Mouse (Mus musculus) intestine, embryonic 14.5 days (tissue): Measurements from ENCODE around the gene Atp5d. TPM values are rescaled to one million over a fixed set of nuclear protein-coding genes. Genes with fewer than 3 reads are reported as not detected.
A peak's percentile ranks its signal among the peaks of the same experiment; 100 is the strongest.

Experiments used
- ATAC-seq: fragments of 200-750 bp; cut with Nextera tagmentation; replicated peaks from 2 replicates; pipeline ENCODE4 v1.8.0; 2017; ENCODE audit warnings: low read depth, moderate number of reproducible peaks, moderate TSS enrichment, moderate library complexity; ENCODE audit not compliant: low FRiP score, low TSS enrichment
- DNase-seq: peaks from one replicate; pipeline ENCODE4 v3.0.0-alpha.2; 2018; ENCODE audit warnings: low spot score
- H3K27ac ChIP-seq: fragments of 300-500 bp; sonication (generic); 2 replicates; pipeline ENCODE4 v1.5.1; 2014; ENCODE audit warnings: low read depth, mild to moderate bottlenecking, control low read depth
- H3K27me3 ChIP-seq: fragments of 300-500 bp; sonication (generic); replicated peaks from 2 replicates; pipeline ENCODE4 v1.6.1; 2014; ENCODE audit warnings: low read length, control low read depth; ENCODE audit not compliant: control insufficient read depth, insufficient read depth
- H3K36me3 ChIP-seq: fragments of 300-500 bp; sonication (generic); 2 replicates; pipeline ENCODE4 v1.6.1; 2014; ENCODE audit warnings: low read length, control low read depth; ENCODE audit not compliant: control insufficient read depth, insufficient read depth
- H3K4me1 ChIP-seq: fragments of 300-500 bp; sonication (generic); replicated peaks from 2 replicates; pipeline ENCODE4 v1.6.1; 2014; ENCODE audit warnings: low read length, control low read depth, mixed read lengths; ENCODE audit not compliant: control insufficient read depth, insufficient read depth
- H3K4me2 ChIP-seq: fragments of 300-500 bp; sonication (generic); 2 replicates; pipeline ENCODE4 v1.6.1; 2014; ENCODE audit warnings: low read length
- H3K4me3 ChIP-seq: fragments of 300-500 bp; sonication (generic); 2 replicates; pipeline ENCODE4 v1.5.1; 2014; ENCODE audit warnings: low read depth, low read length, control low read depth, mixed read lengths
- H3K9ac ChIP-seq: fragments of 300-500 bp; sonication (generic); 2 replicates; pipeline ENCODE4 v1.6.1; 2014; ENCODE audit warnings: mild to moderate bottlenecking, low read length
- H3K9me3 ChIP-seq: fragments of 300-500 bp; sonication (generic); 2 replicates; pipeline ENCODE4 v1.6.1; 2016; ENCODE audit warnings: low read length, control low read depth; ENCODE audit not compliant: control insufficient read depth
- WGBS: fragments of 180-500 bp; shearing (Covaris S2); extraction: QIAGEN DNeasy Blood & Tissue Kit; methylation state at CpG from one replicate; pipeline ENCODE4 v1.1.7; 2014; 5-methylcytosine and 5-hydroxymethylcytosine counted together
- polyA plus RNA-seq: library from polyadenylated mRNA; unstranded; fragments of >200 nt; fragmentation: Nextera tagmentation; extraction: Ambion mirVana; gene quantifications from 2 replicates; pipeline ENCODE4 v1.2.1, GENCODE M21; 2014

The Atp5d gene
- polyA plus RNA-seq, 1 experiment from 2014 or later: 627 TPM

DNA sequence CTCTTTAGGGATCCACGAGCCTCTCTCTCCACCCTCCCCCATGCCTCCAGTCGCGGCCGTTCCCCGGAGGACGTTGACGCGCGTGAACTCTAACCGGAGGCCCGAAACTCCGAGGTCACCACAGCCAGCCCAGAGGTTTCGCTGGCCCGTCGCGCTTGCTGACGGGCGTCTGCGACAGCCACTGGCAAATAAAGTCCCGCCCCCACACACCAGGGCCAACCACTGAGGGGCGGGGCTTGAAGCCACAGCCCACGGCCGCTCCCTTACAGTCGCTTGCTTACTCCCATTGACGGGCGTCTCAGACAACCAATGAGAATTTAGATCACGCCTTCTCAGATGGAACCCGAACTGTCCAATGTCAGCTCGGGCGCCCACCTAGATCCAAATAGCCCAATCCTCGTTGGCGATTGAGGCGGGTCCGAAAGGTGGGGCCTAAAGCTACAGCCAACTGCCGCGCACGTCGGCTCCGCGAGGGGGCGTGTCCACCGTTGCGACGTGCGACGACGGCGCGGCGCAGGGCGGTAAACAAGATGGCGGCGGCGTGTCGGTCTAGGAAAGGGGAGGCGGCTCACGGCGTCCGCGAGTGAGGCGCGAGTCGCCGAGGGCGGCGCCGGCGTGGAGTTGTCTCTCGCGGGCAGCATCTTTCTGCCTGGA is 23.0 kb upstream of the Atp5d start, which contains the start of gene Stk11:
TSS of gene Stk11 (plus strand) at position 514 of the 654 bp plus-strand sequence.
- no peaks in the 10 kb centered on the region for H3K27me3 ChIP-seq
- under 1% methylated on average over 70 of the region's 70 CpGs for WGBS
- ATAC-seq (peak; percentile 97), DNase-seq (peak; percentile 97)
- H3K4me2 ChIP-seq: peak within 1 kb of the TSS; percentile 70
- H3K36me3 ChIP-seq: peaks cover 14% of the 10 kb centered on the region
- H3K4me1 ChIP-seq: peaks cover 21% of the 10 kb centered on the region
- peak within 1 kb of the TSS; percentile 95 for H3K4me3 ChIP-seq
- peak within 1 kb of the TSS; percentile 84 for H3K9ac ChIP-seq
- H3K9me3 ChIP-seq: no peaks in the 10 kb centered on the region
- H3K27ac ChIP-seq: peak within 1 kb of the TSS; percentile 85

DNA sequence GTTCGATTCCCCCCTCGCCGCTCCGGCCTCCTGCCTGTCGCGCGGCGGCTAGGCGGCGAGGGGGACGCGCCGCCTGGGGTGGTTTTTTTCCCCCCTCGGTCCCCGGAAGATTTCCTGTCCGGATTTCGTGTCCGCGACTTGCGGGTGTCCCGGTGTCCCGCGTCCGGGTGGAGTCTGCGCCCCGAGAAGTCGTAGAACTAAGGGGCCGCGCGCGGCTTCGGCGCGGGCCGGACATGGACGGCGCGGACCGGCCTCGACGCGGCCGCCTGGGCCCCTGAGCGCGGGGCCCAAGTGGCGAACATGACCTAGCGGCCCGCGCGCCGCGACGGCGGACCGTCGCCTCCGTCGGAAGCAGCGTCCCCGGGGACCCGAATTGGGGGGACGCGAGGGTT is 22.5 kb upstream of the Atp5d start:
- Histone ChIP-seq H3K9me3 (no peaks in the 10 kb centered on the region), H3K9ac (peak overlapping the region; percentile 84), H3K27ac (peak overlapping the region; percentile 74), H3K27me3 (no peaks in the 10 kb centered on the region), H3K36me3 (peaks cover 19% of the 10 kb centered on the region), H3K4me2 (peak overlapping the region; percentile 70), H3K4me1 (peaks cover 21% of the 10 kb centered on the region), H3K4me3 (peak overlapping the region; percentile 95)
- WGBS: under 1% methylated on average over 53 of the region's 63 CpGs
- no peak for DNase-seq
- ATAC-seq: no peak

DNA sequence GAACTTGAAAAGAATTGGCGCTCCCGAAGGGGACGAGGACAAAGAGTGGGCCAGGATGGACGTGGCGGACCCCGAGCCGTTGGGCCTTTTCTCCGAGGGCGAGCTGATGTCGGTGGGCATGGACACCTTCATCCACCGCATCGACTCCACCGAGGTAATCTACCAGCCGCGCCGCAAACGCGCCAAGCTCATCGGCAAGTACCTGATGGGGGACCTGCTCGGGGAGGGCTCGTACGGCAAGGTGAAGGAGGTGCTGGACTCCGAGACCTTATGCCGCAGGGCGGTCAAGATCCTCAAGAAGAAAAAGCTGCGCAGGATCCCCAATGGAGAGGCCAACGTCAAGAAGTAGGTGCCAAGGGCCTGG is 21.9 kb upstream of the Atp5d start:
- ATAC-seq: no peak
- H3K4me3 ChIP-seq: peak overlapping the region; percentile 95
- peak; percentile 68 for DNase-seq
- no peaks in the 10 kb centered on the region for H3K27me3 ChIP-seq
- H3K9me3 ChIP-seq: no peaks in the 10 kb centered on the region
- peaks cover 23% of the 10 kb centered on the region for H3K36me3 ChIP-seq
- H3K4me2 ChIP-seq: peak overlapping the region; percentile 70
- H3K27ac ChIP-seq: peak overlapping the region; percentile 74; the same call in 1 of the 2 replicates
- under 1% methylated on average over 27 of the region's 27 CpGs for WGBS
- H3K9ac ChIP-seq: peak overlapping the region; percentile 84
- H3K4me1 ChIP-seq: peaks cover 21% of the 10 kb centered on the region

DNA sequence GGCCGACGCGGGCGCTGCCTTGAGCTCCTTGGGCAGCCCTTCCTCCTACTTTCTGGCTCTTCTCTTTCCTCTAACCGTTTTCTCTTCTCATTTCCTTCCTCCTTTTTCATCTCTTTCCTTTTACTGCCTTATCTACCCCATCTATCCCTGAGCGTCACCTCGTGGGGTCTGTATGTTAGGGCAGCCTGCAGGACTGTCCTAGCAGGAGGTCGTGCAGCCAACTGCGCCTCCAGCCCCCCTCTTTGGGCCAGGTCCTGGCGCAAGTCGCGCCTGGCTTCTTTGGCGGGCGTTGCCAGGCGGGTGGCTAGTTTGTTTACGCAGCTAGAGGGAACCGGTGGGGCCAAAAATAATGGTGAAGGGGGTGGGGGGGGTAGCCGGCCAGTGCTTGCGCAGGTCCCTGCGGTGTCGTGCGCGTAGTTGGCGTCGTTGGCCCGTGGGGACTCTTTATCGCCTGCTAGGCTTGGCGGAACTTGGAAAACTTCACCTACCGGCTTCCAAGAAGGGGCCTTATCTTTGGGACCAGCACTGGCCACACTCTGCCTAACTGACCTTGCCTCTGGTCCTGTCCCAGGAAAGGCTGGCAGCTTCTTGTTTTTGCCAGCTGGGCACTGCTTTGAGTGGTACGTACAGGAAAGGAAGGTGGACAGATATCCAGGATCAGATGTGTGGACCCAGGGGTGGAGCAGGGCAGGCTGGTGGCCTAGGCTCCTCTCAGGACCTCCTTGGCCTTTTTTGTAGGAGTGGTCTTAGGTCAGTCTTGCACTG is 21.3 kb upstream of the Atp5d start:
- 4% methylated on average over 30 of the region's 30 CpGs for WGBS
- Histone ChIP-seq H3K4me2 (peak overlapping the region; percentile 70), H3K27me3 (no peaks in the 10 kb centered on the region), H3K4me1 (peaks cover 21% of the 10 kb centered on the region), H3K27ac (no peak overlapping the region), H3K9ac (peak overlapping the region; percentile 84), H3K9me3 (no peaks in the 10 kb centered on the region), H3K4me3 (peak overlapping the region; percentile 95), H3K36me3 (peaks cover 29% of the 10 kb centered on the region)
- DNase-seq: peak; percentile 69
- ATAC-seq: no peak

DNA sequence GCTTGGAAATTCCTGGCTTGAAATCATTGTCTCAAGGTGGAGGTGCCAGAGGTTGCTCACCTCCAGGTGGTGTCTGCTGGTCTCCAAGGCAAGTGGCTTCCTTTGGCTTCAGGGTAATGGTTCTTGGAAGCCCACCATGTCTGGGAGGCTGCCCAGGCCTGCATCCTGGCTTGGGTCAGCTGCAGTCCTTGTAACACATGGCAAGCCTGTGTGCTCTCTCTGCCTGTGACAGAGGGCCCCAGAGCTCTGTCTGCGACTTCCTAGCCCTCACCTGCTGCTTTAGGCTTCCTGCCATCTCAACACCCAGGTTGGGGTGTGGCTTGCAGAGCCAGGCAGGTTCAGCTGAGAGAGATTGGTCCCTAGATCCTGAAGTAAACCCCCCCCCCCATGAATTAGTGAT is 20.7 kb upstream of the Atp5d start:
- Histone ChIP-seq H3K9ac (peak overlapping the region; percentile 84), H3K36me3 (peaks cover 29% of the 10 kb centered on the region), H3K9me3 (no peaks in the 10 kb centered on the region), H3K4me1 (peaks cover 21% of the 10 kb centered on the region), H3K4me2 (peak overlapping the region; percentile 70), H3K27me3 (no peaks in the 10 kb centered on the region), H3K4me3 (peak overlapping the region; percentile 95), H3K27ac (no peak overlapping the region)
- WGBS: 55% methylated on average over 1 of the region's 1 CpGs
- ATAC-seq (no peak), DNase-seq (no peak)

DNA sequence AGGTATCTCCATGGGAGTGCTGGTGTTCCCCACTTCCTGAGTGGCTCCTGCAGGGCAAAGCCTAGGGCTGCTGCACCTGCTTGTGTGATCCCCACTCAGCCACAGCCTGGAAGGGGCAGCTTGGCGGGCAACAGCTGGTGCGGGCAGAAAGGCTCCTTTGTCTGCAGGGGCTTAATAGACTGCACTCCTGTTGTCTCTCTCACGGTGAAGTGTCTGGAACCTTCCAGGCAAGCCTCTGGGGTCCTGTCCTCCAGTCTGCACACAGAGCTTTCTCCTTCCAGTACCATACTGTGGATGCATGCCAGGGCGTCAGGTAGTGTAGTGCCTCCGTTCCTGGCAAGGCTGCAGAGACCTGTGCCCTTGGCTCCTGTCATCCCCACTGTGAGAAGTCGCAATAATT is 19.9 kb upstream of the Atp5d start:
- Histone ChIP-seq H3K27me3 (no peaks in the 10 kb centered on the region), H3K9me3 (no peaks in the 10 kb centered on the region), H3K36me3 (peaks cover 29% of the 10 kb centered on the region), H3K27ac (no peak overlapping the region), H3K4me1 (peaks cover 21% of the 10 kb centered on the region), H3K4me3 (no peak overlapping the region), H3K4me2 (peak overlapping the region; percentile 70), H3K9ac (no peak overlapping the region; the same call in 1 of the 2 replicates)
- ATAC-seq (no peak), DNase-seq (no peak)
- 76% methylated on average over 6 of the region's 6 CpGs for WGBS

DNA sequence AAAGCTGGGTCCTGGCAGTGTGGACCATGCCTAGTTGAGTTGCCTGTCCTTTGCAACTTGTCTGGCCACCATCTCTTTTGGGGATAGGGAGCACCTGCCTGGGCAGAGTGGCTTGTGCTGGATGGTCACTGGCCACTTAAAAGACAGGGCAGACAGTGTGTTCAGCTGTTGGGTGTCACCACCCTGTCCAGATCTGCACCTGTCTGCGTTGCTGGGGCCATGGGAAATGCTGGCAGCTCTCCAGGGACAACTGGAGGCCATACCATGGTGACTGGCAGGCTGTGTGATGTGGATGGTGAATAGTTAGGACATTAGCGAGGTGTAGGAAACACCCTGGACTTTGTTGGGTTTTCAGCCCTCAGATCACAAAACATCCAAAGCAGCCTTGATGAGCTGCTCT is 18.3 kb upstream of the Atp5d start:
- H3K36me3 ChIP-seq: peaks cover 37% of the 10 kb centered on the region
- H3K27ac ChIP-seq: no peak overlapping the region
- H3K4me2 ChIP-seq: no peak overlapping the region
- no peaks in the 10 kb centered on the region for H3K27me3 ChIP-seq
- peaks cover 21% of the 10 kb centered on the region for H3K4me1 ChIP-seq
- ATAC-seq (no peak), DNase-seq (no peak)
- no peak overlapping the region for H3K4me3 ChIP-seq
- no peaks in the 10 kb centered on the region for H3K9me3 ChIP-seq
- 84% methylated on average over 2 of the region's 2 CpGs for WGBS
- no peak overlapping the region for H3K9ac ChIP-seq

DNA sequence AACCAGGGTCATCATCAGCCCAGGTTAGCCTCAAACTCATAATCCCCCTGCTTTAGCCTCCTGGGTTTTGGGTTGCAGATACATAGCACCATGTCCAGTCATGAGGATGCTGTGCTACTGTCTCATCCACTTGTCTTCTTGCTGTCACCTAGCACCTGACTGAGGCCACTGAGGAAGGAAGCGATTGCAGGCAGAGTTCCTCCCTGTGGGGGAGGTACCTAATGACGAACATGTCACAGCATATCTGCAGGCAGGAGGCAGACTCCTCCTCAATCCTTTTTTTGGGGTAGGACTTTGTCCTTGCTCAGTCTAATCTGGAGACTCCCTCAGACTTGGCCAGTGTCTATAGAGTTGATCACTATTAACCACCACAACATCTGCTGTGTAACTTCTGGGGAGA is 16.8 kb upstream of the Atp5d start:
- no peak for DNase-seq

More for the DNA sequence above, 16.8 kb upstream of the Atp5d start:
- Histone ChIP-seq H3K4me1 (peaks cover 21% of the 10 kb centered on the region), H3K4me2 (no peak overlapping the region), H3K36me3 (peaks cover 52% of the 10 kb centered on the region), H3K4me3 (no peak overlapping the region), H3K9ac (no peak overlapping the region), H3K27me3 (no peaks in the 10 kb centered on the region), H3K27ac (no peak overlapping the region), H3K9me3 (no peaks in the 10 kb centered on the region)
- WGBS: 83% methylated on average over 2 of the region's 2 CpGs
- ATAC-seq: no peak
